Mouse (Mus musculus): ENCODE measurements around the gene Arap2.
"Not testable (repeated sequence)": the region's sequence is repeated elsewhere in the genome, so short reads cannot be mapped to it uniquely, and the experiment has no call there.

The Arap2 gene

DNA sequence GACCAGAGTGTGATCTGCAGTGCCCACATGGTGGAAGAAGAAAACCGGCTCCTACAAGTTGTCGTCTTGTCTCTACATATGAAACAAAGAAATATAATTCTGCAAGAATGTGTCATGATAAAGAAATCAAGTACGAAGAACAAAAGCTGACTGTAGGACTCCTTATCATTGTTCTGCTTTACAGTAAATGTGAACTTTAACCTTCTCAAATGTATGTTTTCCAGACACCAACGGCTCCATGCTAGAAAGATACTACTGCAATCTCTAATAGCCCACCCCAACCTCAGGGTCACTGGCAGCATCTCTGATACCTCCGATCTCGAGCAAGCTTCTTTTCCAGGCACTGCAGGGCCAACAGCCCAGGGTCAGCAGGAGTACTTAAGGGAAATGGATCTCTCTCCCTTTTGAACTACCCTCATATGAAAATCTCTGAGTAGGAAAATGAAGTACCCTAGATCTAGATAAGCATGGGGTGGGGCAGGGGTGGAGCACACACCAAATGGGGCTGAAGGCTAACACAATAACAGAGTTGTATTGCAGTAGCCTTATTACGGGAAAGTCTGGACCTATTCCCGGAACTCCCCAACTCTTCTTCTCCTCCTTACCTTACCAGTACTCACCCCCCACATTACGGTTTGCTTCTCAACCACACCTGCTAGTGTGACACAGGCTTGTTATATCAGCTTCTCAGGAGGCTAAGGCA, 22.6 kb downstream of the Arap2 start:
- no peak for DNase-seq (ENCODE audit: low read depth, low spot score)

DNA sequence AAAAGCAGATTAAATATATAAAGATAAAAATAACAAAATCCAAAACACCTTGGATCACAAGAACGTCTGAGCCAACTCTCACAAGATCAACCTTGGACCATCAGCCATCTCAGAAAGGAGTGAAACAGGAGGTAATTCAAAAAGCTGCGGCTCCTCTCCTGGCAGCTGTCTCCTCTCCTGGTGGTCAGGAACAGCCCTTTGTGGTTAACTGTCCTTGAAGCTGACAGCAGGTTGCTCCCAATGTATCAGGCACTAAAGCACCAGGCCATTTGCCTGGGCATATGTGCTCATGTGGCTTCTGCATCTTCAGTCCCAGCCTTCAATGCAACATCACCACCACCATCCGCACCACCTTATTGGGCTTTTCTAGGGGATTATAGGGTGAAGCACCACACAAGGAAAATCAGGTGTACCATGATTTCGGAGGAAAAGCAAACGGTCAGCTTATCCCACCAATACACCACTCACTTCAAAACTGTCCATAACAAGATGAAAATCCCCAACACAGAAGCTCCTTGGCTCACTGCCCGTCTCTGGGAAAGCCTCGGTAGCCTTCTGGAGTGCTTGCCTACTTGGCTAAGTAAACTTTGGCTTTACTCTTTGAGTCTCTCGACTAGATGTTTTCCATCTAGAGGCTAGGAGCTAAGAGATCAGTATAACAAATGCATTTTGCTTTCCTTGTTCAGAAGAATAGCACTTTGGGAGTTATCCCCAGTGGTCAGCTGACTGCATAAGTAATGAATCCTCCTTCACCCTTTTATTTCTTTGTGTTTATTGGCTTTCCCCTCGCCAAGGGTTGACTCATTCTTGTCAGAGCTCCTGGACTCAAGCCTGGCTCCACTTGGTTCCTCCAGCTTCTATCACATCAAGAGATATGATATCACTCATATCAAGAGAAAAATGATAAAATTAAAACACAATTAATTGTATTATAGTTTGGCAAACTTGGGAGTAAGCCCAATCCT, 26.2 kb downstream of the Arap2 start:
- no peak for DNase-seq (ENCODE audit: low read depth, low spot score)

- not testable (repeated sequence) for DNase-seq (ENCODE audit: low read depth, low spot score)
Measured at GRCm38 (mm10) chr5:62730573-62730972, 35.4 kb downstream of the Arap2 start.

GRCm38 (mm10) chr5:62725551-62725950, 40.4 kb downstream of the Arap2 start:
- DNase-seq (ENCODE audit: low read depth, low spot score): no peak

GRCm38 (mm10) chr5:62723261-62724105, 42.5 kb downstream of the Arap2 start:
- DNase-seq (ENCODE audit: low read depth, low spot score): no peak

GRCm38 (mm10) chr5:62716468-62716867, 49.5 kb downstream of the Arap2 start:
- no peak for DNase-seq (ENCODE audit: low read depth, low spot score)

DNA sequence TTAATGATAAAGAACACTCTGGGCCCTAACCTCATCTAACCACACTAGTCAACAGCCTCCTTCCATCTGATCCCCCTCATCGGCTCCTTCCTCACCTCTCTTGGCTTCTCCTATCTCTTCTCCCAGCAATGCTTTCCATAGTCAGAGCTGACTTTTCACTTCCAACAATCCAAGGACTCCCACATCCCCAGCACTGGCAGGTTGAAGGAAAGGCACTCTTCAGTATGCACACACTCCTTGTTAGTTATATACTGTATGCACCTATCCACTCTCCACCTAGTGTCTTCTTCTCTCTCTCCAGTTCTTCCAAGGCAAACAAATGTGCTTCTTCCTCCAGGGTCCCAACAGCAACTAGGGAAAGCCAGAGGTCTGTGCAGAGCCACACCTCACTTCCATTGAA, 50.0 kb downstream of the Arap2 start:
- no peak for DNase-seq (ENCODE audit: low read depth, low spot score)

GRCm38 (mm10) chr5:62715436-62715835, 50.5 kb downstream of the Arap2 start:
- no peak for DNase-seq (ENCODE audit: low read depth, low spot score)

GRCm38 (mm10) chr5:62710955-62711354, 55.0 kb downstream of the Arap2 start:
- DNase-seq (ENCODE audit: low read depth, low spot score): no peak

GRCm38 (mm10) chr5:62706900-62707299, 59.1 kb downstream of the Arap2 start:
- peak; percentile 7 for DNase-seq (ENCODE audit: low read depth, low spot score)

GRCm38 (mm10) chr5:62689965-62690364, 76.0 kb downstream of the Arap2 start:
- DNase-seq (ENCODE audit: low read depth, low spot score): no peak

GRCm38 (mm10) chr5:62683751-62684150, 82.2 kb downstream of the Arap2 start:
- no peak for DNase-seq (ENCODE audit: low read depth, low spot score)

DNA sequence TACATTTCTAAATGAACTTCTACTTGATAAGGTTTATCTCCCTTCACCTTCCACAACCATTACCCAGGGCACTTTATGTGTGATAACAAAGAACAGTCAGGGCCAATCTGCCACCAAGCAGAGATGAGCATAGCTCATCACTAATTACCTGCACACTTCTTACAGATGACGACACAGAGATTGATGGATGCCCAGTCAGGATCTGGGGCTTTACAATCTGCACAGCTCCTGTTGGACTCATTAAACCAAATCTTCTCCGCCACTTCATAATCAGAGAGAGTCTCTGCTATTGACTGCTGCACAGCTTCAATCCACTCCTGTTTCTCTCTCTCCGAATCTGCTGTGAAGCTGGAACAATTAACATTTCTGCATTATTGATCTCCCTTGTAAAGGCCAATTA, 82.8 kb downstream of the Arap2 start:
- DNase-seq (ENCODE audit: low read depth, low spot score): no peak

- no peak for DNase-seq (ENCODE audit: low read depth, low spot score)
Measured at GRCm38 (mm10) chr5:62677390-62677789, 88.6 kb downstream of the Arap2 start.

GRCm38 (mm10) chr5:62672736-62673436, 93.1 kb downstream of the Arap2 start:
- DNase-seq (ENCODE audit: low read depth, low spot score): no peak

GRCm38 (mm10) chr5:62665329-62665728, 100.6 kb downstream of the Arap2 start:
- DNase-seq (ENCODE audit: low read depth, low spot score): no peak

GRCm38 (mm10) chr5:62664847-62665246, 101.1 kb downstream of the Arap2 start:
- DNase-seq (ENCODE audit: low read depth, low spot score): no peak

DNA sequence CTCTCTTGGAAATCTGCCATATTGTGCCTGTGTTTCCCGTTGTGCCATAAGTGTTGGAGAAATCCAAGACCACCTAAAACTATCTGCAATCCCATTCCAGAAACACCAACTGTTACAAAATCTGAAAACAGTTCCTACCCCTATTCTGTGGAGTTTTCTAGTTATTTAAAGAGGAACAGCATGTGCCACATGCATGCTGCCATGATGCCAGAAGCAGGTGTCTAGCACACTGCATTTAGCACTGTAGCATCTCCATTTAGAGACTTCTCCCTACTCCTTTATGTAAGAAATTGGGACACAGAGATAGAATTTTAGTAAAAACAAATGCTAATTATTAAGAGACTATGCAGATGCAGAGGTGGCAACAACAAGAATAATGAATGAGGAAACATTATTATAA, 102.8 kb downstream of the Arap2 start:
- DNase-seq (ENCODE audit: low read depth, low spot score): no peak

GRCm38 (mm10) chr5:62653924-62654323, 112.0 kb downstream of the Arap2 start:
- no peak for DNase-seq (ENCODE audit: low read depth, low spot score)

DNA sequence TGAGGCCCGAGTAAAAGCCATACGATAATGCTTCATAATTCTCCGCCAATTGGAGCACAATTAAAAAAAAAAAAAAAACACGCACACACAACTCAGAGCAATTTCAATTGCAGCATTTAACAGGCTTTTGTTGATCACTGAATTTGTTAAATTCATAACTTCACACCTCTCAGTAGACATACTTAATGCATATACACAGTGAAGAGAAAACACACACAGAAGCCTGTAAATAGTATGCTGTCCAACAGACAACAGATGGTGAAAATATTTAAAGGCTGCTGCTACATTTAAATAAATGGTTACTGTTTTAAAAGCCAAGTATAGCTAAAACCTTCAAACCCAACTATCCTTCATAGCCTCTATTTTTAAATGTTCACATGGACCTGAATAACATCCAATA, 123.6 kb downstream of the Arap2 start:
- no peak for DNase-seq (ENCODE audit: low read depth, low spot score)

- DNase-seq (ENCODE audit: low read depth, low spot score): no peak
Measured at GRCm38 (mm10) chr5:62640501-62640900, 125.5 kb downstream of the Arap2 start.

All from 3T3-L1 (cell line).